ENCODE assay signal across 21 mouse cellular contexts in genomic region chr6:116760181-116760580, GRCm38 (mm10). TPM values are rescaled to one million over a fixed set of nuclear protein-coding genes. Genes with fewer than 3 reads are reported as not detected.
DNase-seq lines count a peak whose midpoint lies in the region.
"Had no signal": no experiment of that assay in that cellular context is flagged by ENCODE, and none has a peak within 500 bp of the region (broad histone marks: within the 10 kb centered on the region; RNA-seq: fewer than 3 reads in every experiment).

No protein-coding gene starts in this region.

- peak; percentile 12 for DNase-seq in heart, postnatal 4 days
- DNase-seq in heart, adult 18-20 months = no peak
- peak; percentile 69 to 75 for DNase-seq in kidney, adult 8-10 months
- DNase-seq in kidney, adult 9 months = peak; percentile 80
- DNase-seq in kidney, postnatal 25 days = peak; percentile 68 to 78
- DNase-seq in urinary bladder, postnatal 36 days (ENCODE audit: low spot score in 2 of 2) = no peak
- DNase-seq in limb, embryonic 10.5 days (ENCODE audit: low spot score) = no peak
- DNase-seq: adrenal gland, adult 8-10 months; adrenal gland, postnatal 36 days; cerebellum, adult 2 months; cerebellum, postnatal 14 days; embryo, embryonic 11 days; gastrocnemius, adult 2 months; gastrocnemius, postnatal 25 days had no signal

- 81% methylated on average over 6 of the region's 6 CpGs for WGBS in limb, embryonic 10.5 days

- no peak overlapping the region for H3K4me3 ChIP-seq in limb, embryonic 10.5 days
- H3K4me3 ChIP-seq: embryonic facial prominence, embryonic 15.5 days; erythroblast, embryonic 14.5 days; forebrain, embryonic 10.5 days; gastrocnemius, adult 2 months; heart, embryonic 13.5 days; hindbrain, embryonic 10.5 days had no signal

- no peaks in the 10 kb centered on the region for H3K4me1 ChIP-seq in limb, embryonic 10.5 days
- H3K4me1 ChIP-seq: embryonic facial prominence, embryonic 15.5 days had no signal

- peaks cover 7% of the 10 kb centered on the region for H3K27me3 ChIP-seq in limb, embryonic 10.5 days (ENCODE audit: low read depth, poor library complexity, severe bottlenecking)
- H3K27me3 ChIP-seq: embryonic facial prominence, embryonic 15.5 days had no signal

- no peaks in the 10 kb centered on the region for H3K9me3 ChIP-seq in limb, embryonic 10.5 days (replicated peaks)
- H3K9me3 ChIP-seq: embryonic facial prominence, embryonic 15.5 days; forebrain, embryonic 10.5 days; heart, embryonic 13.5 days had no signal

- no peaks in the 10 kb centered on the region for H3K36me3 ChIP-seq in limb, embryonic 10.5 days
- H3K36me3 ChIP-seq: embryonic facial prominence, embryonic 15.5 days; forebrain, embryonic 10.5 days; G1E; heart, embryonic 13.5 days; hindbrain, embryonic 10.5 days had no signal

- no peak overlapping the region for H3K27ac ChIP-seq in limb, embryonic 10.5 days
- H3K27ac ChIP-seq: embryonic facial prominence, embryonic 15.5 days; forebrain, embryonic 10.5 days; gastrocnemius, adult 2 months; heart, embryonic 13.5 days; hindbrain, embryonic 10.5 days; hindbrain, embryonic 14.5 days had no signal

RNA-seq across cellular contexts. Expression of gene Tmem72, which starts 43.5 kb away (rescaled TPM):
- total RNA-seq in heart, postnatal 4 days (2021) = under 1 TPM; 0.17 to 0.29 TPM
- total RNA-seq in heart, adult 18-20 months (2021) = under 1 TPM in 1 of 2 experiments, not detected in 1; 0.03 TPM
- 0.04 and 0.06 TPM in 2 replicates for polyA plus RNA-seq in limb, embryonic 10.5 days (2016; fragmentation: Nextera tagmentation; extraction: Ambion mirVana)
- polyA plus RNA-seq: erythroblast, embryonic 14.5 days; G1E had no signal

Comparison
In these comparisons a context has a peak if more than half of its experiments do, and no peak if none do; other contexts are left out.
1. DNase-seq: peak in heart, postnatal 4 days (single experiment), kidney, adult 8-10 months (2 of 2), kidney, adult 9 months (single experiment) and kidney, postnatal 25 days (2 of 2); none in heart, adult 18-20 months (0 of 2), urinary bladder, postnatal 36 days (0 of 2) and limb, embryonic 10.5 days (single experiment).